Mouse (Mus musculus): ENCODE data around the gene Insig1.
A peak's percentile ranks its signal among the peaks of the same experiment; 100 is the strongest.

The Insig1 gene

GRCm38 (mm10) chr5:28070828-28071455, at the start of gene Insig1:
Gene Insig1 (plus strand): TSS chr5:28071363.
- DNase-seq (ENCODE audit: low spot score in 2 of 2), result peak; percentile 97 to 99

- no peak for DNase-seq (ENCODE audit: low spot score in 2 of 2)
These were observed 47.7 kb upstream of the Insig1 start for GRCm38 (mm10) chr5:28023452-28023851.

DNA sequence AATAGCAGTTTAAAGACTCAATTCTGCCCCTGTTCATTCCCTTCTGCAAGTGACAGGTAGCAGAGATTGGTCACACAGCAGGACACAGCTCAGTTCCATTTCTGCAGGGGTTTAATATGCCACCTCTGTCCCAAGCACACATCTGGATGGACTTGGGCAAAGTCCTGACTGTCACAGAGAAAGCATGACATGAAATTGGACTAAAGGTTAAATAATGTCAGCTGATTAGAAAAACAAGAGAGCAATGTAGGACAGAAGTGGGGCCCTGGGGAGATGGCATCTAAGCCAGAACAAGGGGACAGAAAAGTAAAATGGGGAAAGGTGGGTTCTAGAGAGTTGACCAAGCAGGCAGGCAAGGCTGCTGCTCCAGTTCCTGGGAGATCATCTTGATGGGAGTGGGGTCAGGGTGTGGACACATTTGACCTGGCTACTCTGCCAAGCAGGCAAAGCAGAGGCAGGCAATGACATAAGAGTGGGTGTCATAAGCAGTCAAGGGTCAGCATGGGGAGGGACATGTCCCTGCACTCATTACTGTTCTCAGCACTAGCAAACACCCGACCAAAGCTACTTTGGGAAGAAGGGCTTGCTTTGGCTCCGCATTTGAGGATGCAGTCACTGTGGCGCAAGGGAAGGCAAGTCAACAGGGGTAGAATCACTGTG, 39.5 kb upstream of the Insig1 start:
- no peak for DNase-seq (ENCODE audit: low spot score in 2 of 2)

DNA sequence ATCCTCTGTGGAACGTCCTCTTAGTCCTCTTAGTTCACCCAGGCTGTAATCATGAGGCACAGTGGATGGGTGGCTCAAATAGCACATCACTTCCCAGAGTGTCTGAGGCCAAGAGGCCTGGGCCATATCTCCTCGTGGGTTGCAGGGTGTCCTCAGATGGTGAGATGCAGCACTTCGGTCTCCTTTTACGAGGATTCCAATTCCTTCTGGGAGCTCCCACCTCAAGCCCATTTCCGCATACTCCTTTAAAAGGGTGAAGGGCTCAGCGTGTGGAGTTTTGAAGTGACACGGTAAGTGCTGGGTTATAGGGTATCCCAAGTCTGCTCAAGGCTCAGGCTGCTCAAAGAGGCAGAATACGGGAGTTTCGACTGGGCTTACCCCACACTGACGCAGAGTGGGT, 38.3 kb upstream of the Insig1 start:
- DNase-seq (ENCODE audit: low spot score in 2 of 2), result no peak

- no peak for DNase-seq (ENCODE audit: low spot score in 2 of 2)
These were observed 37.9 kb upstream of the Insig1 start for GRCm38 (mm10) chr5:28033281-28033680.

- DNase-seq (ENCODE audit: low spot score in 2 of 2), result no peak
These were observed 37.3 kb upstream of the Insig1 start for GRCm38 (mm10) chr5:28033826-28034225.

DNA sequence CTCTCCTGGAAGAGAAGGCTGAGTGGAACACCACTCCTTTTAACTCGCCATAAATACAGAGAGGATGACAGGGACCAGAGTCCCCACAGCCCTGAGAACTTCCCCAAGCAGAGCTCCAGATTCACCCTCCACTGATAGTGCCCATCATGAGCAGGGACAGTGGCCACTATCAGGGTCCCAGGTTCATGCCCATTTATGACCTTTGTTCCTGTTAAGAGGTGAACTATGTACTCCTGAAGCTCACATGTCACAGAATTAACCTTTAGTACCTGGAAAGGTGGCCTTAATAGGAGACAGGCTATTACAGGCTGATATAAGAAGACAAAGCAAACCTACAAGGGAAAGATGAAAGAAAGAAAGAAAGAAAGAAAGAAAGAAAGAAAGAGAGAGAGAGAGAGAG, 35.2 kb upstream of the Insig1 start:
- no peak for DNase-seq (ENCODE audit: low spot score in 2 of 2)

- DNase-seq (ENCODE audit: low spot score in 2 of 2), result no peak
These were observed 34.6 kb upstream of the Insig1 start for GRCm38 (mm10) chr5:28036518-28036917.

- DNase-seq (ENCODE audit: low spot score in 2 of 2), result no peak
These were observed 34.0 kb upstream of the Insig1 start for GRCm38 (mm10) chr5:28037172-28037591.

DNA sequence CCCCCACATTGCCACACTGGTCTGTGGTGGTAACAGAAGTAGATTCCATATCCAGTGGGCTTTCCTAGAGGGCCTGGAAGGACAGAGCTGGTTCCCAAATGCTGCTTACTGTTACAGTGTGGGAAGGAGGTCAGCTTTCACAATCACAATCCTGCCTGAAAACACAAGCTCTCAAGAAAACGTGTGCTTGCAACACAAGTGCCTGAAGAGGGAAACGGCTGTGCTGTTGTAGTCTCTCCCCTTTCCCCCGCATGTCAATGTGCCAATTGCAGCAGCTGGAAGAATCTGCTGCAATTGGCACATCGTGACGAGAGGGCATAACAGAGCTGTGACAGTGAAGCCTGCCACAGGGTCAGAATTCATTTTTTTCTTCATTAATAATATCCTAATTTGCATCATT, 33.5 kb upstream of the Insig1 start:
- no peak for DNase-seq (ENCODE audit: low spot score in 2 of 2)

GRCm38 (mm10) chr5:28038115-28038514, 33.0 kb upstream of the Insig1 start:
- DNase-seq (ENCODE audit: low spot score in 2 of 2), result no peak

DNA sequence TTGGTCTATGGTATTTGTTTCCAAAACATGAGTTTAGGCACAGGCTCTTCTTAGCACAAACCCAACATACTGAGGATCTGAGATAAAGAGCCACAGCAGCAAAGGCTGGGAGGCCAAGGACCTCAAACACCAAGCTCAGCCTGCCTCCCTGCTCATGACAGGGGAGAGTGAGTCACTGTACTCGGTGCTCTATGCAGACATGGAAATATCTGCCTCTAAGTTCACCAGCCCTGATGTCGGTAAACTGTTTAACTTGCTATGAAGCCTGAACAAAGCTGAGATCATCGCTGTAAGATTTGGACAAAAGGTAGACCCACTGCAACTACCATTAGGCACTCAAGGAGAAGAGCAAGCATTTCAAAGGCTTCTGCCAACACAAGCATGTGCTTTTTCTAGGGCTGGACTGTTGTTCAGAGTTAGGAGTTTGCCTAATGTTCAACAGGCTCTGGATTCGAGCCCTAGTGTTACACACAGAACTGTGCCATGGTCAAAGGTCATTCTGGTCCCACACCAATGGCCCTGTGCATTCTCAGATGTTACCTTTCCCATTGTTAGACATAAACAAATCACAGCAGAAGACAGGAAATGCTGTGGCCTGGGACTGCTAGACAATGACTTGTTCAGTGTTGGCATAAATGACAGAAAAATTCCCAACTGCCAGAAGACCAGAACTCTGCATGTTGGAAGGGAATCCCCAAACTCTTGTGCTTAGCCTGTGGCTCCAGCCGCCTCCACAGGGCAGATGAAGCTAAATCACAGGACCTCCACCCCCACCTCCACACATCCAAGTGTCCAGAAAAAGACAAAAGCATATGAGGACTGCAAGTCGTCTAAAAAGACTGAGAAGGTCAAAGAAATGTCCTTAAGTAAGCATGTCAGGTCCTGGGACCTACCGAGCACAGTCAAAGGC, 31.2 kb upstream of the Insig1 start:
- DNase-seq (ENCODE audit: low spot score in 2 of 2), result no peak

DNA sequence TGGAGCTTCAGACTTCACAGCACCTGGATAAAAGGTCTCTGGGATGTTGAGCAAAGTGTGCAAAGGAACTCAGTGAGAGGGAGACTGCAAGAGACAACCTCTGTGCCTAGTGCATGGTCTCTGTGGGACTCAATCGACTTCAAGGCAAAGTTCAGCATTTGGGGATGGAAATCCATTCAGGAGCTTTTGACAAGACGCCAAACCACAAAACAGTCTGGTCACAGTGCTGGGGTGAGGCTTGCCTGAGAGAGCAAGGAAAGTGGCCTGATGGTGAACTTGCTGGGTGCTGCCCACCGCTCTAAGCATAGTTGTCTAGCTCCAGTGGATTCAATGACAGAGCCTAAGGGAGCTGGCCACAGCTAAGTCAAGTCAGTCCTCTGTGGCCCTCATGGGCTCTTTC, 30.4 kb upstream of the Insig1 start:
- DNase-seq (ENCODE audit: low spot score in 2 of 2), result no peak

DNA sequence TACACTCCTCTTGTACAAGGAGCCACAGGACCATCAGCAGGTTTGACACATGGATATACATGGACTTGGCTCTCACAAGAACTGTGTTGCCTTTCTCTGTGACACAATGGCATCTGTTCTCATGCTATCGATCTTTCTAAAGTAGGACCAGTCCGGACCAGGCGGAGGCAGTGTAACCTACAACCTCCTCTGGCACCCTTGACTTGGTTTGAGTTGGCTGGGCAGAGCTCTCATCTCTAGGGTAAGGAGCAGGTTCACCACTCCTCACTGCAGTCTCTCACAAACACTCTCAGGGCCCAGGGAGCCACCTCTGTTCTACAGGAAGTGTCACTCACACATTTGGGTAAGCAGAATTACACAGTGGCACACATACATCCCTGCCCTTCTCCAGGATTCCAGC, 29.1 kb upstream of the Insig1 start:
- no peak for DNase-seq (ENCODE audit: low spot score in 2 of 2)

- DNase-seq (ENCODE audit: low spot score in 2 of 2), result no peak
These were observed 28.4 kb upstream of the Insig1 start for GRCm38 (mm10) chr5:28042779-28043178.

- DNase-seq (ENCODE audit: low spot score in 2 of 2), result no peak
These were observed 27.8 kb upstream of the Insig1 start for GRCm38 (mm10) chr5:28043386-28043785.

- DNase-seq (ENCODE audit: low spot score in 2 of 2), result no peak
These were observed 24.2 kb upstream of the Insig1 start for GRCm38 (mm10) chr5:28046966-28047365.

- DNase-seq (ENCODE audit: low spot score in 2 of 2), result no peak
These were observed 23.2 kb upstream of the Insig1 start for GRCm38 (mm10) chr5:28047961-28048360.

GRCm38 (mm10) chr5:28055450-28055849, 15.7 kb upstream of the Insig1 start:
- DNase-seq (ENCODE audit: low spot score in 2 of 2), result no peak

- no peak for DNase-seq (ENCODE audit: low spot score in 2 of 2)
These were observed 14.3 kb upstream of the Insig1 start for GRCm38 (mm10) chr5:28056877-28057276.

DNA sequence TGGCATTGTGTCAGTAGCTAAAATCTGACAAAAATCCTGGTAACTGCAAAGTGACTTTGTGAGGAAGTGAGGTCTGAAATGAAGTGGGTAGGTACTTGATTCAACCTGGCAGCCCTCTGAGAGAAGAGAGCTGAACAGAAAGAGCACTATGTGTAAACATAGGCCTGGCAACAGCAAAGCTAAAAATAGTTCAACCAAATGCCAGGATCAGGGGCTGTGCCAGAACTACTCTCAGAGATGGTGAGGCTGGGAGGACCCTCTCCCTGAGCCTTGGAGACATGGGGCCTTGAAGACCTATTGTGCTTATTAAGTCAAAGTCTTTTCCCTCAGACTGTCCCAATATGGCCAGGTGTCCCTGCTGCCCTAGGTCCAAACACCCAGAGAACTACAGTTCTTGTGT, 10.7 kb upstream of the Insig1 start:
- no peak for DNase-seq (ENCODE audit: low spot score in 2 of 2)

- DNase-seq (ENCODE audit: low spot score in 2 of 2), result no peak
These were observed 10.2 kb upstream of the Insig1 start for GRCm38 (mm10) chr5:28061011-28061410.

Measured in frontal cortex, postnatal 36 days (tissue).